Mouse (Mus musculus) neural tube, embryonic 15.5 days (tissue): ENCODE measurements at regions not wholly inside any gene's neighbourhood (a gene's known extent, or its start where the extent isn't known, plus 50 kb on each side); places are given as distances from the start of the nearest gene placed in this dataset.
A peak's percentile ranks its signal among the peaks of the same experiment; 100 is the strongest.

ENCODE experiments used
- ATAC-seq: fragments of 200-750 bp; cut with Nextera tagmentation; 2 replicates; pipeline ENCODE4 v1.8.0; 2017; ENCODE audit warnings: mild to moderate bottlenecking, moderate TSS enrichment, moderate library complexity; ENCODE audit not compliant: low FRiP score
- H3K27ac ChIP-seq: fragments of 300-500 bp; sonication (generic); replicated peaks from 2 replicates; pipeline ENCODE4 v1.5.1; 2015; ENCODE audit warnings: mild to moderate bottlenecking, inconsistent platforms
- H3K27me3 ChIP-seq: fragments of 300-500 bp; sonication (generic); replicated peaks from 2 replicates; pipeline ENCODE4 v1.6.1; 2015; ENCODE audit warnings: inconsistent platforms
- H3K36me3 ChIP-seq: fragments of 300-500 bp; sonication (generic); 2 replicates; pipeline ENCODE4 v1.6.1; 2015; ENCODE audit warnings: inconsistent platforms
- H3K4me1 ChIP-seq: fragments of 300-500 bp; sonication (generic); 2 replicates; pipeline ENCODE4 v1.6.1; 2015; ENCODE audit warnings: inconsistent platforms
- H3K4me2 ChIP-seq: fragments of 300-500 bp; sonication (generic); 2 replicates; pipeline ENCODE4 v1.6.1; 2015; ENCODE audit warnings: inconsistent platforms, mild to moderate bottlenecking, moderate library complexity
- H3K4me3 ChIP-seq: fragments of 300-500 bp; sonication (generic); replicated peaks from 2 replicates; pipeline ENCODE4 v1.5.1; 2015; ENCODE audit warnings: mild to moderate bottlenecking, inconsistent platforms
- H3K9ac ChIP-seq: fragments of 300-500 bp; sonication (generic); replicated peaks from 2 replicates; pipeline ENCODE4 v1.6.1; 2015; ENCODE audit warnings: mild to moderate bottlenecking, inconsistent platforms
- H3K9me3 ChIP-seq: fragments of 300-500 bp; sonication (generic); replicated peaks from 2 replicates; pipeline ENCODE4 v1.6.1; 2016; ENCODE audit warnings: inconsistent platforms
- WGBS: fragments of 180-500 bp; shearing (Covaris S2); methylation state at CpG from one replicate; pipeline ENCODE4 v1.1.7; 2015; ENCODE audit warnings: mixed read lengths; 5-methylcytosine and 5-hydroxymethylcytosine counted together

DNA sequence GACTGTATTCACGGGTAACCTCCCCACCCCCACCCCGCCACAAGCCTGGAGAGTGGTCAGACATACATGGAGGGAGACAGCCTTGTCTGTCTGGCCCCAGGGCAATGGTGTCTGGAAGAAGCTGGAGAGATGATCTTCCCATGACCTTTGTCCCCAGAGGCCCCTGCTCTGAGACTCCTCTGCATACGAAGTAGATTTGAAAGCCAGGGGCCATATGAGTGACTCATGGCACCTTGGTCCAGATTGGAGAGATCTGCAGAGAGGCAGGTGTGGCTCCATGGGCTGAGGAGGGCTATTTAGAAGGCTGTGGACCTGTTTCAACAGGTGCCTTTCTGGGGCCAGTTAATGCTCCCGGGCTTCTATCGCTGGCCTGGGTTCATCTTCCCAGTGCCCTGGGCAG, 200.7 kb downstream of the Cdc5l start:
- no peak overlapping the region for H3K4me2 ChIP-seq
- no peaks in the 10 kb centered on the region for H3K9me3 ChIP-seq
- no peak for ATAC-seq
- no peaks in the 10 kb centered on the region for H3K4me1 ChIP-seq
- H3K4me3 ChIP-seq: no peak overlapping the region
- 74% methylated on average over 5 of the region's 5 CpGs for WGBS
- H3K27me3 ChIP-seq: no peaks in the 10 kb centered on the region
- H3K27ac ChIP-seq: no peak overlapping the region
- no peak overlapping the region for H3K9ac ChIP-seq
- no peaks in the 10 kb centered on the region for H3K36me3 ChIP-seq

DNA sequence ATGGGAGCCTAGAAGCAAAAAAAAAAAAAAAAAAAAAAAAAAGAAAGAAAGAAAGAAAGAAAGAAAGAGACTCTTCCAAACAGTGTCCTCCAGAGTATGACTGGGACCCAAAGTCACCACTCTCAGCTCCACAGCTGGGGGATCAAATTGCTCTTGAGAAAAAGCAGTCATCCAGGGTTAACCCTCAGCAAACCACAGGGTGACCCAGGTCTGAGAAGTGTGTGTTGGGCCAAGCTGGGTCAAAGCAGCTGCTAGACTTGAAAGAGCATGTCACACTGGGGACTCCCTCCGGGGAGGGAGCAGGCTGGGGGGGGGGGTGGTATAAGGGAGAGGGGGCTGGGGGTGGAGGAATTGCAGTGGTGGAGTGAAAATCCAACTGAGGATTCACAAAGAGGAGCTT, 206.3 kb downstream of the Cdc5l start:
- Histone ChIP-seq H3K9me3 (no peaks in the 10 kb centered on the region), H3K4me2 (no peak overlapping the region), H3K27me3 (no peaks in the 10 kb centered on the region), H3K36me3 (no peaks in the 10 kb centered on the region), H3K4me1 (peaks cover 4% of the 10 kb centered on the region; the same call in 1 of the 2 replicates), H3K27ac (no peak overlapping the region), H3K9ac (no peak overlapping the region), H3K4me3 (no peak overlapping the region)
- no peak for ATAC-seq
- 0% methylated on average over 1 of the region's 1 CpGs for WGBS

- Histone ChIP-seq H3K4me3 (no peak overlapping the region), H3K9ac (no peak overlapping the region), H3K9me3 (no peaks in the 10 kb centered on the region), H3K4me1 (peaks cover 4% of the 10 kb centered on the region; the same call in 1 of the 2 replicates), H3K27me3 (no peaks in the 10 kb centered on the region), H3K36me3 (no peaks in the 10 kb centered on the region), H3K27ac (no peak overlapping the region), H3K4me2 (no peak overlapping the region)
- ATAC-seq: no peak
- WGBS: 56% methylated on average over 6 of the region's 6 CpGs
These were observed 207.1 kb downstream of the Cdc5l start for GRCm38 (mm10) chr17:45226486-45226885.

- Histone ChIP-seq H3K4me3 (no peak overlapping the region), H3K27ac (no peak overlapping the region), H3K36me3 (no peaks in the 10 kb centered on the region), H3K9me3 (no peaks in the 10 kb centered on the region), H3K9ac (no peak overlapping the region), H3K4me1 (peaks cover 4% of the 10 kb centered on the region; the same call in 1 of the 2 replicates), H3K4me2 (no peak overlapping the region), H3K27me3 (no peaks in the 10 kb centered on the region)
- no peak for ATAC-seq
- WGBS: 68% methylated on average over 10 of the region's 10 CpGs
These were observed 211.9 kb downstream of the Cdc5l start for GRCm38 (mm10) chr17:45221625-45222024.

GRCm38 (mm10) chr17:45217126-45217525, 216.4 kb downstream of the Cdc5l start:
- Histone ChIP-seq H3K4me2 (no peak overlapping the region), H3K36me3 (no peaks in the 10 kb centered on the region), H3K4me3 (no peak overlapping the region), H3K9me3 (no peaks in the 10 kb centered on the region), H3K9ac (no peak overlapping the region), H3K27ac (no peak overlapping the region), H3K4me1 (peaks cover 10% of the 10 kb centered on the region; the same call in 1 of the 2 replicates), H3K27me3 (no peaks in the 10 kb centered on the region)
- no peak for ATAC-seq
- 90% methylated on average over 5 of the region's 5 CpGs for WGBS

- Histone ChIP-seq H3K27me3 (no peaks in the 10 kb centered on the region), H3K4me2 (no peak overlapping the region), H3K9me3 (no peaks in the 10 kb centered on the region), H3K4me1 (peaks cover 10% of the 10 kb centered on the region; the same call in 1 of the 2 replicates), H3K27ac (no peak overlapping the region), H3K9ac (no peak overlapping the region), H3K36me3 (no peaks in the 10 kb centered on the region), H3K4me3 (no peak overlapping the region)
- ATAC-seq: peak; percentile 77; the same call in 1 of the 2 replicates
- 35% methylated on average over 15 of the region's 15 CpGs for WGBS
These were observed 218.2 kb downstream of the Cdc5l start for GRCm38 (mm10) chr17:45215067-45216049.

GRCm38 (mm10) chr17:45210984-45211383, 222.6 kb downstream of the Cdc5l start:
- ATAC-seq: no peak
- no peak overlapping the region for H3K9ac ChIP-seq
- WGBS: 91% methylated on average over 2 of the region's 2 CpGs

GRCm38 (mm10) chr17:45209387-45209663, 224.2 kb downstream of the Cdc5l start:
- no peak overlapping the region for H3K27ac ChIP-seq
- no peak overlapping the region for H3K4me3 ChIP-seq
- no peaks in the 10 kb centered on the region for H3K4me1 ChIP-seq
- ATAC-seq: no peak
- WGBS: 49% methylated on average over 3 of the region's 3 CpGs
- H3K27me3 ChIP-seq: no peaks in the 10 kb centered on the region
- H3K9ac ChIP-seq: no peak overlapping the region
- no peaks in the 10 kb centered on the region for H3K36me3 ChIP-seq
- H3K9me3 ChIP-seq: no peaks in the 10 kb centered on the region
- H3K4me2 ChIP-seq: no peak overlapping the region

More at GRCm38 (mm10) chr17:45210984-45211383, 222.6 kb downstream of the Cdc5l start:
- no peak overlapping the region for H3K27ac ChIP-seq
- no peak overlapping the region for H3K4me3 ChIP-seq
- peaks cover 10% of the 10 kb centered on the region; the same call in 1 of the 2 replicates for H3K4me1 ChIP-seq
- H3K27me3 ChIP-seq: no peaks in the 10 kb centered on the region
- H3K4me2 ChIP-seq: no peak overlapping the region
- no peaks in the 10 kb centered on the region for H3K9me3 ChIP-seq
- H3K36me3 ChIP-seq: no peaks in the 10 kb centered on the region

GRCm38 (mm10) chr17:45208596-45209386, 224.7 kb downstream of the Cdc5l start:
- Histone ChIP-seq H3K4me3 (no peak overlapping the region), H3K4me1 (no peaks in the 10 kb centered on the region), H3K9me3 (no peaks in the 10 kb centered on the region), H3K4me2 (no peak overlapping the region), H3K27me3 (no peaks in the 10 kb centered on the region), H3K36me3 (no peaks in the 10 kb centered on the region), H3K27ac (no peak overlapping the region), H3K9ac (no peak overlapping the region)
- no peak for ATAC-seq
- WGBS: 53% methylated on average over 14 of the region's 14 CpGs

GRCm38 (mm10) chr17:45195779-45196178, 237.8 kb downstream of the Cdc5l start:
- no peak for ATAC-seq
- no peak overlapping the region for H3K4me2 ChIP-seq
- H3K9me3 ChIP-seq: no peaks in the 10 kb centered on the region
- no peaks in the 10 kb centered on the region for H3K27me3 ChIP-seq
- H3K36me3 ChIP-seq: no peaks in the 10 kb centered on the region
- H3K9ac ChIP-seq: no peak overlapping the region
- 94% methylated on average over 6 of the region's 6 CpGs for WGBS
- no peaks in the 10 kb centered on the region for H3K4me1 ChIP-seq
- H3K4me3 ChIP-seq: no peak overlapping the region
- no peak overlapping the region for H3K27ac ChIP-seq

GRCm38 (mm10) chr17:45194786-45195281, 238.7 kb downstream of the Cdc5l start:
- no peaks in the 10 kb centered on the region for H3K9me3 ChIP-seq
- no peaks in the 10 kb centered on the region for H3K27me3 ChIP-seq
- no peaks in the 10 kb centered on the region for H3K4me1 ChIP-seq
- ATAC-seq: no peak
- H3K4me3 ChIP-seq: no peak overlapping the region
- no peak overlapping the region for H3K9ac ChIP-seq
- no peak overlapping the region for H3K4me2 ChIP-seq
- 71% methylated on average over 13 of the region's 13 CpGs for WGBS
- no peak overlapping the region for H3K27ac ChIP-seq
- no peaks in the 10 kb centered on the region for H3K36me3 ChIP-seq
